Mouse (Mus musculus): ENCODE results near the gene Elmo1. TPM values are rescaled to one million over a fixed set of nuclear protein-coding genes. Genes with fewer than 3 reads are reported as not detected.

The Elmo1 gene
- total and polyA plus RNA-seq, 3 experiments = 23.1 to 50.2 (median 32.2) TPM

DNA sequence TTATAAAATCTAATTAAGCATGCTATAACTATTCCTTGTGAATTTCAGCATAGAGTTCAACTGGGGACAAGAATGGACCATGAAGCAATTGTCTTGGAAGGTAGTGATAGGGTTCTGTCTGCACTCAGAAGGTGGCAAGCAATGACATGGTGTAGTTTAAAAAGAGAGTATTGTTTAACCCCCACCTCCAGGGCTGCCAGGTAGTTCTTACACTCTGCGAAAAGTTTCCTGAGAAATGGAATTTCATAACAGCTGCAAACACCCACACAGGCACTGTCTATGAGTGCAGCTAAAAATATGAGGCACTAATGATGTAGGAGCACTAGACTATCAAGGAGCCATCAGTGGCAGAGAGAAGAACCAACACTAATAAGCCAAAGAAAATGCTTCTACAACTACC lies 13.9 kb upstream of the Elmo1 start:
- TF ChIP-seq UBTF (IDR thresholded peaks at IDR 0.05; ENCODE audit: low read depth, low read length) = no peak
- TF ChIP-seq HCFC1 (IDR thresholded peaks at IDR 0.05; ENCODE audit: low read depth, low read length) = no peak
- TF ChIP-seq USF1 (IDR thresholded peaks at IDR 0.05; ENCODE audit: low read depth, low read length) = no peak
- TF ChIP-seq NELFE (IDR thresholded peaks at IDR 0.05; ENCODE audit: low read depth, low read length) = no peak
- TF ChIP-seq MYC (IDR thresholded peaks at IDR 0.05; ENCODE audit: low read depth, low read length) = no peak
- TF ChIP-seq MAZ (IDR thresholded peaks at IDR 0.05; ENCODE audit: low read depth, low read length) = no peak
- no peak for TF ChIP-seq IRF4 (IDR thresholded peaks at IDR 0.05; ENCODE audit: low read depth, low read length)
- no peak for TF ChIP-seq TCF12 (IDR thresholded peaks at IDR 0.05; ENCODE audit: low read depth, low read length)
- no peak for TF ChIP-seq BHLHE40 (IDR thresholded peaks at IDR 0.05; ENCODE audit: low read depth, low read length)
- no peak for TF ChIP-seq NRF1 (IDR thresholded peaks at IDR 0.05; ENCODE audit: low read depth, low read length)
- TF ChIP-seq MEF2A (IDR thresholded peaks at IDR 0.05; ENCODE audit: borderline replicate concordance, low read depth, low read length) = no peak
- no peak for TF ChIP-seq ETS1 (conservative IDR thresholded peaks at IDR 0.05; ENCODE audit: low read depth, low read length)
- TF ChIP-seq CTCF (conservative IDR thresholded peaks at IDR 0.05 in 1 of 2, IDR thresholded peaks at IDR 0.05 in 1 of 2; ENCODE audit: low read depth in 2 of 2, low read length in 2 of 2) = no peak
- TF ChIP-seq ELF1 (IDR thresholded peaks at IDR 0.05; ENCODE audit: low read depth, low read length) = no peak
- TF ChIP-seq TBP (conservative IDR thresholded peaks at IDR 0.05; ENCODE audit: low read depth, low read length) = no peak
- TF ChIP-seq MAFK (IDR thresholded peaks at IDR 0.05; ENCODE audit: insufficient replicate concordance, low read length) = no peak
- no peak for TF ChIP-seq SMC3 (IDR thresholded peaks at IDR 0.05; ENCODE audit: low read depth, low read length)

DNA sequence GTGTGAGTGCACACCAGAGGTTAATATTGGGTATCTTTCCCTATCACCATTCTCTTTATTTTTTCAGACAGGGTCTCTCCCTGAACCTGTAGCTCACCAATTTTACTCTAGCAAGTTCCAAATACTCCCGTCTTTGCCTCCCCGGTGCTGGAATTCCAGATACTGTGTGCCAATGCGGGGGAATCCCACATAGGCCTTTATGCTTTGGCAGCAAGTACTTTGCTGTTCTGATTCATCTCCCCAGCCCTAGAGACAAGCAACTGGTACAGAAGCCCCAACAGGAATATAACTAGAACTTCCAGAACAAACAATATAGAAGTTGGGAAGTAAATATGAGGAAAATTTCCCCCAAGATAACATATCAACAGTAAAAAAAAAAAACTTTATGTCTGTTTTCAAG lies 13.2 kb upstream of the Elmo1 start:
- dilution Hi-C loops (cut with MboI; ENCODE audit: extremely low pct_ligation_motif_present, extremely low pct_unique_long_range_greater_than_20kb, low sequenced_read_pairs) = no loop called here

More for the DNA sequence above, 13.9 kb upstream of the Elmo1 start:
- no peak overlapping the region for H3K27ac ChIP-seq (ENCODE audit: insufficient read depth, low read depth)
- no peaks in the 10 kb centered on the region for H3K9me3 ChIP-seq (replicated peaks; ENCODE audit: low read length)
- no peaks in the 10 kb centered on the region for H3K27me3 ChIP-seq (replicated peaks)
- no peak overlapping the region for H3K9ac ChIP-seq (ENCODE audit: insufficient read depth, low read depth)
- in situ Hi-C loops (cut with MboI; ENCODE audit: low pct_ligation_motif_present, low pct_unique_long_range_greater_than_20kb, low sequenced_read_pairs) (no loop called here), dilution Hi-C loops (cut with MboI; ENCODE audit: extremely low pct_ligation_motif_present, extremely low pct_unique_long_range_greater_than_20kb, low sequenced_read_pairs) (no loop called here)
- H3K4me3 ChIP-seq (replicated peaks in 1 of 3; ENCODE audit: low read depth in 2 of 3, low read length in 2 of 3, poor library complexity in 1 of 3) = no peak overlapping the region
- no peaks in the 10 kb centered on the region for H3K36me3 ChIP-seq (replicated peaks in 1 of 2; ENCODE audit: control insufficient read depth in 1 of 2, insufficient read depth in 1 of 2, low read length in 1 of 2)
- no peak overlapping the region for H3K4me2 ChIP-seq (ENCODE audit: insufficient read depth, low read depth, poor library complexity, severe bottlenecking)
- DNase-seq (ENCODE audit: extremely low read depth) = no peak
- no peaks in the 10 kb centered on the region for H3K79me2 ChIP-seq (replicated peaks; ENCODE audit: control insufficient read depth, extremely low read depth, insufficient read depth, poor library complexity, severe bottlenecking)
- peaks cover 0 to 12% of the 10 kb centered on the region in 2 experiments; a peak in 2 of 4 replicates for H3K4me1 ChIP-seq (ENCODE audit: control insufficient read depth in 1 of 2, insufficient read depth in 2 of 2)

More for the DNA sequence above, 13.2 kb upstream of the Elmo1 start:
- Histone ChIP-seq H3K27ac (ENCODE audit: insufficient read depth, low read depth) (no peak overlapping the region), H3K4me3 (replicated peaks in 1 of 3; ENCODE audit: low read depth in 2 of 3, low read length in 2 of 3, poor library complexity in 1 of 3) (no peak overlapping the region), H3K4me1 (ENCODE audit: control insufficient read depth in 1 of 2, insufficient read depth in 2 of 2) (peaks cover 0 to 7% of the 10 kb centered on the region in 2 experiments; a peak in 1 of 4 replicates), H3K36me3 (replicated peaks in 1 of 2; ENCODE audit: control insufficient read depth in 1 of 2, insufficient read depth in 1 of 2, low read length in 1 of 2) (no peaks in the 10 kb centered on the region), H3K79me2 (replicated peaks; ENCODE audit: control insufficient read depth, extremely low read depth, insufficient read depth, poor library complexity, severe bottlenecking) (no peaks in the 10 kb centered on the region), H3K27me3 (replicated peaks) (no peaks in the 10 kb centered on the region), H3K9me3 (replicated peaks; ENCODE audit: low read length) (no peaks in the 10 kb centered on the region), H3K9ac (ENCODE audit: insufficient read depth, low read depth) (no peak overlapping the region), H3K4me2 (ENCODE audit: insufficient read depth, low read depth, poor library complexity, severe bottlenecking) (no peak overlapping the region)
- TF ChIP-seq MAFK (IDR thresholded peaks at IDR 0.05; ENCODE audit: insufficient replicate concordance, low read length) (no peak), UBTF (IDR thresholded peaks at IDR 0.05; ENCODE audit: low read depth, low read length) (no peak), PAX5 (IDR thresholded peaks at IDR 0.05; ENCODE audit: low read length) (no peak), IRF4 (IDR thresholded peaks at IDR 0.05; ENCODE audit: low read depth, low read length) (no peak), NRF1 (IDR thresholded peaks at IDR 0.05; ENCODE audit: low read depth, low read length) (no peak), POLR2A (IDR thresholded peaks at IDR 0.05; ENCODE audit: low read depth, low read length) (no peak), TCF12 (IDR thresholded peaks at IDR 0.05; ENCODE audit: low read depth, low read length) (no peak), MXI1 (IDR thresholded peaks at IDR 0.05; ENCODE audit: low read depth, low read length) (no peak), ETS1 (conservative IDR thresholded peaks at IDR 0.05; ENCODE audit: low read depth, low read length) (no peak), GABPA (IDR thresholded peaks at IDR 0.05; ENCODE audit: insufficient replicate concordance, low read depth, low read length) (no peak), BHLHE40 (IDR thresholded peaks at IDR 0.05; ENCODE audit: low read depth, low read length) (no peak), TBP (conservative IDR thresholded peaks at IDR 0.05; ENCODE audit: low read depth, low read length) (no peak), JUN (IDR thresholded peaks at IDR 0.05; ENCODE audit: insufficient read depth, low read depth, low read length) (no peak), USF2 (conservative IDR thresholded peaks at IDR 0.05; ENCODE audit: low read depth, low read length) (no peak), MAZ (IDR thresholded peaks at IDR 0.05; ENCODE audit: low read depth, low read length) (no peak), CTCF (conservative IDR thresholded peaks at IDR 0.05 in 1 of 2, IDR thresholded peaks at IDR 0.05 in 1 of 2; ENCODE audit: low read depth in 2 of 2, low read length in 2 of 2) (no peak)
- DNase-seq (ENCODE audit: extremely low read depth) = no peak
- in situ Hi-C loops (cut with MboI; ENCODE audit: low pct_ligation_motif_present, low pct_unique_long_range_greater_than_20kb, low sequenced_read_pairs) = no loop called here
